Comparison of ENCODE assay signal across 12 mouse cellular contexts in the genomic region with DNA sequence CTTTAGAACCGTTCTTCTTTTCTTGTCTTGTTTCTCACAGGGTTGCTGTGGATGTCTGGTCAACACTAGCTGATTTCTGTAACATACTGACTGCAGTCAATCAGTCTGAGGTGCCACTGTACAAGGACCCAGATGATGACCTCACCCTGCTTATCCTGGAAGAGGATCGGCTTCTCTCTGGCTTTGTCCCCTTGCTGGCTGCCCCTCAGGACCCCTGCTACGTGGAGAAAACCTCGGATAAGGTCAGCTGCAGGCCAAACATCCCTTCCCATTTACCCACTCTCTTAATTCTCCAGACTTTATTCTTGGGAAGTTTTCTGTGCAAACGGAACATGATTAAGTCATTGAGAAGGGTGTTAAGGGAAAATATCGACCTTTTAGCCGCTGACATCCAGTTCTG.
DNase-seq lines count a peak whose midpoint lies in the region; ATAC-seq and TF ChIP-seq lines count a peak whose summit lies in the region.
"Had no signal": no experiment of that assay in that cellular context is flagged by ENCODE, and none has a peak within 500 bp of the region (broad histone marks: within the 10 kb centered on the region; RNA-seq: fewer than 3 reads in every experiment).

No protein-coding gene starts in this region.

- no peak for TF ChIP-seq CTCF in spleen, adult 2 months (IDR thresholded peaks at IDR 0.05; ENCODE audit: extremely low read depth, insufficient read depth, insufficient read length, insufficient replicate concordance)
- no peak for TF ChIP-seq CTCF in thymus, adult 2 months (IDR thresholded peaks at IDR 0.05; ENCODE audit: borderline replicate concordance, control insufficient read depth, extremely low read depth, insufficient read depth, low read length, poor library complexity)

- H3K36me3 ChIP-seq in spleen, adult 2 months (ENCODE audit: control insufficient read depth, insufficient read depth, low read length) = peaks cover 13% of the 10 kb centered on the region
- no peaks in the 10 kb centered on the region for H3K36me3 ChIP-seq in limb, embryonic 14.5 days (ENCODE audit: control insufficient read depth, insufficient read depth, low read length)
- peaks cover 26% of the 10 kb centered on the region for H3K36me3 ChIP-seq in thymus, adult 2 months (ENCODE audit: control insufficient read depth, insufficient read depth, low read length)

- 81% methylated on average over 7 of the region's 7 CpGs for WGBS in spleen, adult 2 months
- 22% methylated on average over 7 of the region's 7 CpGs for WGBS in limb, embryonic 14.5 days
- 91% methylated on average over 7 of the region's 7 CpGs for WGBS in thymus, adult 2 months

- peak; percentile 94 for DNase-seq in heart, adult 11 months
- no peak for DNase-seq in heart, postnatal 25 days (ENCODE audit: low spot score)
- DNase-seq in spleen, adult 2 months (ENCODE audit: low read depth in 1 of 2, low spot score in 2 of 2) = no peak
- DNase-seq in spleen, postnatal 14 days (ENCODE audit: low spot score in 2 of 2) = no peak
- no peak for DNase-seq in limb, embryonic 14.5 days (ENCODE audit: low spot score)
- DNase-seq in ovary, postnatal 10 days (ENCODE audit: low spot score) = no peak
- no peak for DNase-seq in thymus, adult 2 months
- DNase-seq in gastrocnemius, postnatal 36 days = no peak
- DNase-seq: cerebellum, adult 11 months; retina, postnatal 1 day had no signal

- ATAC-seq in limb, embryonic 14.5 days (ENCODE audit: low FRiP score, low read depth) = no peak

- no peak overlapping the region for H3K4me3 ChIP-seq in spleen, adult 2 months (ENCODE audit: extremely low read depth, insufficient read depth, insufficient read length)
- H3K4me3 ChIP-seq in limb, embryonic 14.5 days (replicated peaks; ENCODE audit: low read length) = no peak overlapping the region
- H3K4me3 ChIP-seq in thymus, adult 2 months (ENCODE audit: control insufficient read depth, insufficient read depth, low read length) = no peak overlapping the region
- H3K4me3 ChIP-seq: forebrain, embryonic 10.5 days; midbrain, embryonic 10.5 days had no signal

- no peaks in the 10 kb centered on the region for H3K27me3 ChIP-seq in spleen, adult 2 months (ENCODE audit: control insufficient read depth, insufficient read depth, low read length)
- no peaks in the 10 kb centered on the region for H3K27me3 ChIP-seq in limb, embryonic 14.5 days (ENCODE audit: control insufficient read depth, insufficient read depth, low read length)
- H3K27me3 ChIP-seq in thymus, adult 2 months (ENCODE audit: control insufficient read depth, insufficient read depth, low read length) = no peaks in the 10 kb centered on the region

- H3K4me1 ChIP-seq in spleen, adult 2 months (ENCODE audit: control insufficient read depth, insufficient read depth, insufficient read length) = no peaks in the 10 kb centered on the region
- peaks cover 60% of the 10 kb centered on the region for H3K4me1 ChIP-seq in limb, embryonic 14.5 days (ENCODE audit: control insufficient read depth, insufficient read depth, low read length)
- no peaks in the 10 kb centered on the region for H3K4me1 ChIP-seq in thymus, adult 2 months (replicated peaks; ENCODE audit: control insufficient read depth, insufficient read depth, low read length)
- H3K4me1 ChIP-seq: midbrain, embryonic 10.5 days had no signal

- TF ChIP-seq POLR2A in spleen, adult 2 months (IDR thresholded peaks at IDR 0.05; ENCODE audit: low read depth, low read length) = no peak
- no peak for TF ChIP-seq POLR2A in limb, embryonic 14.5 days (IDR thresholded peaks at IDR 0.05; ENCODE audit: borderline replicate concordance, extremely low read depth, insufficient read depth, insufficient read length)
- TF ChIP-seq POLR2A in thymus, adult 2 months (IDR thresholded peaks at IDR 0.05; ENCODE audit: control insufficient read depth, extremely low read depth, insufficient read depth, low read length, poor library complexity) = no peak

- H3K9ac ChIP-seq in limb, embryonic 14.5 days (ENCODE audit: low read depth, low read length, severe bottlenecking) = no peak overlapping the region

- H3K4me2 ChIP-seq in limb, embryonic 14.5 days (replicated peaks; ENCODE audit: low read depth, low read length, severe bottlenecking) = 0 out of 2 replicates have a peak overlapping the region, but pooled peaks have one; percentile 10

- intact Hi-C loops in heart, postnatal 25 days (cut with DNase I) = no loop called here
- intact Hi-C loops in gastrocnemius, postnatal 36 days (cut with DNase I) = no loop called here

- no peaks in the 10 kb centered on the region for H3K9me3 ChIP-seq in limb, embryonic 14.5 days (ENCODE audit: control insufficient read depth, low read length)
- H3K9me3 ChIP-seq: forebrain, embryonic 10.5 days; midbrain, embryonic 10.5 days had no signal

- 0 out of 2 replicates have a peak overlapping the region, but pooled peaks have one; percentile 38 for H3K27ac ChIP-seq in spleen, adult 2 months (ENCODE audit: insufficient read depth, low read length)
- peak overlapping the region; percentile 81 for H3K27ac ChIP-seq in limb, embryonic 14.5 days (replicated peaks; ENCODE audit: low read depth, low read length)
- H3K27ac ChIP-seq in thymus, adult 2 months (ENCODE audit: control insufficient read depth, insufficient read depth, low read length) = no peak overlapping the region; the same call in 1 of the 2 replicates
- H3K27ac ChIP-seq: midbrain, embryonic 10.5 days had no signal
